Mouse (Mus musculus) naive thymus-derived CD4-positive, alpha-beta T cell, adult 2 months (primary cell): Measurements from ENCODE around the gene Enox1.

Experiments
- DNase-seq: peaks from one replicate; pipeline ENCODE4 v3.0.0-alpha.2; 2011; ENCODE audit warnings: low read depth

The Enox1 gene

DNA sequence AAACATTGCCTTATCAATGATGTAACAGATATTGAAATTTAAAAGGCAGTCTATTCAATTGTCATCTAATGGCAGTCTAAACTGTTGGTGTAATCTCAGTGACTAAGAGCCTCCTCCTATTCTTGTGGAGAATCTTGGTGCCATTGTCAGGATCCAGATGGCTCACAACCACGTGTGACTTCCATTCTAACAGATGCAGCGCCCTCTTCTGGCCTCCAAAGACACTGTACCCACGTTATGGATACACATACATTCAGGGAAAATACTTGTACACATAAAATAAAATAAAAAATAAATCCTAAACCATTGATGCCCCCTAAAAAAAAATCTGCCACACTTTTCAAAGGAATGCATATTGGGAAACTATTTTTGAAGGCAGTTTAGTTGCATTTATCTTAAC lies 216.6 kb downstream of the Enox1 start:
- no peak for DNase-seq

DNA sequence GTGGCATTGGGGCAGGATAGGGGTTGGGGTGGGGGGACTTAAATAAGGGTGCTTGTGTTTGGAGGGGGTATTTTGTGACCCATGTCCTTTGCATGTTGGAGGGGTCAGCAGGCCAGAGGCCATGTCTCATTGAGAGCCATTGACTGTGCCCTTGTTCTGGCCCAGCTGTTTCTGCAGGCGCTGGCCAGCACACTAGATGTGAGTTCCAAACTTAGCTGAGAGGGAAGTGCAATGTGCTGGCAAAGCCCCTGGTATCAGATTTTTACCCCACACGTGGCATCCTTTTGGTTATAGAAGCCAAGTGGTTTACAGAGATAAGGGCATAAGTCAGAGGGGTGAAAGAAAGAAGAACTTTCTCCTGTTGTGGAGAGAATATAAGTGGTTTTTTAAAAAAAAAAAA lies 218.5 kb downstream of the Enox1 start:
- no peak for DNase-seq

DNA sequence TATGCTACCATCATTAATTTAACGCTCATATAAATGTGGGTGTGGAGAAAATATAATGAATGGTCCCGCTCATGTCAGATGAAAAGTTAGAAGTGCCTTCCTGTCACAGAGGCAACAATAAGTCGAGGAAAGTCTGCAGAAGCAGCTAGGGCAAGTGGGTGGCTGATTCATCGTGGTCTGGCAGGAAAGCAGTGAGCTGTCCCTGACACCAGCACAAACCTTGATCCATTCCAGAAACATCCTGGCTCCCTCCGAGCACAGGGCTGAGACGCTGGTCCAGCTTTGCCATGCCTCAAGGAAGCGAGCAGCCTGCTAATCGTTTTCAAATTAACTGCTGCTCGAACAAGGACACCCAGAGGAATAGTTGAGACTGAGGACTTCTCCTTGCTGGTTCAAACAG lies 219.1 kb downstream of the Enox1 start:
- no peak for DNase-seq

DNA sequence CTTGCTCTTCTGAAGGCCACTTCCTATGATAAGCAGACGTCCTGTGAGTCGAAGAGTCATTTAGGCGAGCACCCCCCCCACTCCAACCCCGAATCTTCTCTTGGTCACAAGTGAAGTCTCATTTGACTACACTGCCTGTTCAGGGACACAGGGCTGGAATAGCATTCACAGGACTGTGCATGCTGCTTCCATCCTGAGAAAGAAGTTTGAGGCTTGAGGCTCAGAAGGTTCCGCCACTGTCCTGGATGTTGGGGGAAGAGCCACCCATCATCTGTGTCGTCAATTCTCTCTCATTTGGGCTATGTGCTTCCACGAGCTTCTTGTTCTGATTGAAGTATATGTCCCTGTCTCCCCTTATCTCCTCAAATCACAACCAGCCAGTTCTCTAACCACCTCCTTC lies 220.2 kb downstream of the Enox1 start:
- DNase-seq = no peak

DNA sequence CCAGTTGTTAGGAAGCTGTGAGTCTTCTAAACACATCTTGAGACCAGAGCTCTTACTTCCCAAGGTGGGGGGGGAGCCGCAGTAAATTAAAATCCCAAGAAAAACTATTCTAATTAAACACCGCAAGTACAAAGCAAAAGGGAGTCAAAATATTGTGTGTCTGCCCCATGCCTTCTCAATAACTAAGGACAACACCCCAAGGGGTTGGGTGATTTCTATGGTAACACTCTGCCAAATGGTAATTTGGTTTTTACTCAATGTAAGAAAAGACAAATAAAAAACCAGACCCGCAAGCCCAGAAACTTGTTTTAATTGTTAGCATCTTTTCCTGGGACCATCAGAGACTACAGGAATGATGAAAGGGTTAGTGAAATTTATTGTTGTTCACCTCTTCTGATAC lies 220.9 kb downstream of the Enox1 start:
- no peak for DNase-seq

DNA sequence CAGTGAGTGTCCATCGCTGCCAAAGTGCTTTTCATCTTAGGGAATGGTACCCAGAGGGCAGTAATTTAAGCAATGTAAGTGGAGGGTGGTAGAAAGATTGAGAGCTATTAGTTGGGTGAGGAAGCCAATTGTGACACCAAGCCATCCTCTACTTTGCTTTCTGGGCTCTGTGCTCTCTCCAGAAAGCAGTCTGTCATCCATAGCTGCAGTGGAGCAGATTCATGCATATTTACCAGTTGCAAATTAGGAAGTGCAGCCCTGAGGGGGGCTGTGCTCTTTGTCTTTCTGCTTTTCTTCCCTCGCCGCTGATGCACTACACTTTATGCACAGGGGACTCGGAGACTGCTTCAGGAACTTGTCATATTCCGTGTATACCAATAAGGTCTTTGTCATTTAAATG lies 221.3 kb downstream of the Enox1 start:
- DNase-seq = no peak

DNA sequence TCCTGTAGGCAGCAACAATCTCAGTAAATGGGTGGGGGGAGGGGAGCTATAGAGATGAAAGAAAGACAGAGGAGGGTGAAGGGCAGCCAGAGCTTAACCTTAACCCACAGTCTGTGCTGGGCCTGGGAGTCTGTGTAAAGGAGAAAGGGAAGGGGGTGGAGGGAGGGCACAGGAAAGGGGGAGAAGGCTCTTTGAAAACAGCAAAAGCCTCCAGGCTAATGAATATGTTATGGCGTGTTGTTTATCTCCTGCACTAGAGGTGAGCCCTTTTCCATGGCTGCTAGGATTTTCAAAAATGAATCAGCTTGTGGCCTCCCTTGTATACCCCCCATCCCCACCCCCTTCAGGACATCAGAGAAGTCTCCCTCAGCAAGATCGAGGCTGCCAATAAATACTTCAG lies 225.0 kb downstream of the Enox1 start:
- no peak for DNase-seq

DNA sequence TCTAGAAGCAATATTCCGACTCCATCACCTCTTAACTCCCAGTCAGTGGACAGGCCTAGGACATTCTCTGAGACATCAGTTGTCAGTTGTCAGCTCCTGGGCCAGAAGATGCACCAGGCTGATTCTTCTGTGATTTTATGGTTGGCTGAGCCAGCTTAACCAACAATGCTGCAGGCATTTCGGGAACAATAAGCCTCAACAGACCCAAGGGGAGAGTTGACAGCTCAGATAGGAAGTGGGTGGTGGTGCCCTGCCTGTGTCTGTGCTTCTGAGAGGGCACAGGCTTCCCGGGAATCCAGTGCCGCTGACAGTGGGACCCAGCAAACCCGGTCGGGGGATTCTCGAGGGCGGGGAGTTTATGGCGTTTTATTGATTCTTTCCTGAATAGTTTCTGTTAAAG lies 229.1 kb downstream of the Enox1 start:
- no peak for DNase-seq

DNA sequence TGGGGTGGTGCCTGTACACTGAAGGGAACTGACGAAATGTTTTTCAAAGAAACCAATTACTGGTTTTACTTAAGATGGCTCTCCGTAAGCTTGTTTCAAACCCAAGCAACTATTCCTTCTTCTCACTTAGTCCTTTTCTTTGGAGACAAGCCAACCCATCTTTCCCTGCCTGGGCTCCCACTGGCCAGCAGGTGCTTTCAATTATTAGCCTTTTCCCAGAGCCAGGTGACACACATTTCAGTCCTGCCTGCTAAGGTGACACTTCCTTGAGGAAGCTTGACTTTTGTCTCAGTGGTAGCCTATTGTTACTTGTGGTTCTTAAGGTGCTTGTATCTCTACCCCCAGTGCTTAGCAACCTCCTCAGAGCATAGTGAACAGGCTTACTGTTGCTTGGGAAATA lies 231.3 kb downstream of the Enox1 start:
- no peak for DNase-seq

DNA sequence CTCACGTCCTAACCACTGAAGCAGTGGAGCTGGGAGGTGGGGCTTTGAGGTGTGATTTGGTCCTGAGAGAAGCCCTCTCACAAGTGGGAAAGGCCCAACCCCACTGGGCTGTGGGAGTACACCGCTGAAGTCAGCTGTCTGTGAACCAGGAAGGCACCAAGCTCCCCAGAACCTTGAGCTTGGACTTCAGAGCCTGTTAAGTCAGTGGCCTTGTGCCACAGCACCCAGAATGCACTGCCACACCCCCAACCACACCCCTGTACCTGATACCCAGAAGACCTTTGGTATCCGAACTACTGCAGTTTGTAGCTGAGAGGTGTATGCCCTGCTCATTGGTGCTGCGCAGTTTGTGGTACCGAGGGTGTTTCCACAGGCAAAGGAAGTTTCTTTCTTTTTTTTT lies 232.7 kb downstream of the Enox1 start:
- no peak for DNase-seq

DNA sequence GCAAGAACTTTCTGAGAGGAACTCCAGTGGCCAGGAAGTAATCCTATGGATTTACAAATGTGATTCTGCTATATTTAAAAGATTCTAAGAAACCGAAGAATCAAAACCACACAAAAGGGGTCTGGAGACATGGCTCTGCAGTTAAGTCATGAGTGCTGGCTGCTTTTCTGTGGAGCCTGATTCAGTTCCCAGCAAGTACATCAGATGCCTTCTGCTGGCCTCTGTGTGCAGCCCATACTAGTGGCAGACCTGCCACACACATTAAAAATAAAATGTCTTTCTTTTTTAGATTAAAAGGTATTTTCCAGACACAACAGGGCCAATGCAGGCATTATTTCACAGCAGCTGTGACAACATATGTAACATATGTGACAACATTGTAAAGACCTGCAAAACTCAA lies 235.9 kb downstream of the Enox1 start:
- DNase-seq = no peak

DNA sequence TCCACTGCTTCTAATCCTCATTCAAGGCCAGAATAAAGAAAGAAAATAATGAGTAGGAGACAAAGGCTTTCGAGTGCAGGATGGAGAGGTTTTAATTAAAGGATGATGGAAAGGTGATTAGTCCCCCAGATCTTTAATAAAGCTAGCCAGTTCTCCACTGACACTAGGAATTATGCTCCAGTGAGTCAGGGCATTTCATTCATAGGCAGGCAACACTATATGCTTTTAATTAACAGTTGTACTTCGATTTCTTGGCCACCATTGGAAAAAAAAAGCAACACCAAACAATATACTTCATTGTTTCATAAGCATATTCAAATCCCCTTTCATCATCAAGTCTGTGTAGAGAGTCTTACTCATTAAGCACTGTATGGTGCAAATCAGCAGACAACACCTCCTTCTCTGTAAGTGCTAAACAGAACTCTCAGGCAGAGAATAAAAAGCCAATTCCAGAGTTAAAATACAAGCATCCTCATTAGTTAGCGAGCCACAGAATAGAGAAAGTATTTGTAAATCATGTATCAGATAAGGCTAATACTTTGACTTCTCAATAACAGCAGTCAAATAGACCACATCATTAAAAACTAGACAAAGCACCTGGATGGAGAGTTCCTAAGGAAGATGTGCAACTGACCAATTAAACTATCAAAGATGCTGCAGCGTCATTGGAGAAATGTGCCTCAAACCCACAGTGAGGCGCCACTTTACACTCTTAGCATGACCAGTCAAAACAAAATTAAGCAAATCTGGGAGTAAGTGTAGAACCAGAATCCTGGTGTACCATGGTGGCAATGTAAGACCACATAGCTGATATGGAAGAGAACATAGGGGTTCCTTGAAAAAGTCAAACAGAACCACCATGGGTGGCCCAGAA lies 249.9 kb downstream of the Enox1 start:
- no peak for DNase-seq

DNA sequence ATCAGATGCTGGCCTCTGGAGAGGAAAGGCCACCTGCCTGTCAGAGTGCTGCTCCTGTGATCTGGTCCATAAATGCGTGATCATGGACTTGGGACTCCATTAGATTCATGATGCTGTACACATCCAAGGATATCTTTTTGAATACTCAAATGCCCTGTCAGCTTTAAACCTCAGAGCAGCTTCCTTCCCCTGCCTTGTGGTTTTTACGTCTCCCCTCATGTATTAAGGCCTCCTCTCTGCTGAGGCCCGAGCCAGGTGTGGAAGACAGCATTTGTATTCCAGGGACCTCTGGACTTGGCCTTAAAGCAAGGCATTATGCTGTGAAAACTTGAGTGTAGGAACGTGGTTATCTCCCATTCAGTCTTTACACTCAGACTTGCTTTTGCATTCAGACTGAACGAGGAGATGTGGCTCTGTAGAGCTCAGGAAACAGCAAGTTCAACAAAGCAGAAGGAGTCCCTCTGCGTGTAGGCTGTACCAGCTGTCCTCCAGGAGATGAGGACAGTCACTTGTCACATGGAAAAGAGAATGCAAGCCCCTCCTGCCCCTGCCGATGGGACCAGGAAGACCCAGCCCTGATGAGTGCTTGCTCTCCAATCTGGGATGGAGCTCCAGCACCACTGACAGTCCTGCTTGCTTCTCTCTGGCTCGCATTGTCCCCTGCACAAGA lies 252.8 kb downstream of the Enox1 start:
- DNase-seq = no peak

DNA sequence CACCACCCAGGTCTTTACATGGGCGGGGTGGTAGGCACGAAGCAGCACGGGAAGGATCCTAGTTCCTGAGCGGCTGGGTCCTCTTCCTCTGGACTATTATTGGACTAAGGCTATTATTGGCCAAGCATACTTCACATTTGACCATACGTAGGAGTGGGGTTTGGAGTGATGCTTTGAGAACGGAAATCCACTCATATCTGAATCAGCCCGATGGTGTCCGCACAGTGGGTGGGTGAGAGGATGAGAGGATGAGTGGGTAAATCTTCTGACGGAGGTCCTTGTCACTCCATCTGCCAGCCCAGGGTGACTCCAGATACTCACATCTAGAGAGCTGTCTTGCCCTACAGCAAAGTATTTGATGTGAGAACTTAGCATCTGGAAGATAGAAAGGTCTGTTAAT lies 253.8 kb downstream of the Enox1 start:
- no peak for DNase-seq

DNA sequence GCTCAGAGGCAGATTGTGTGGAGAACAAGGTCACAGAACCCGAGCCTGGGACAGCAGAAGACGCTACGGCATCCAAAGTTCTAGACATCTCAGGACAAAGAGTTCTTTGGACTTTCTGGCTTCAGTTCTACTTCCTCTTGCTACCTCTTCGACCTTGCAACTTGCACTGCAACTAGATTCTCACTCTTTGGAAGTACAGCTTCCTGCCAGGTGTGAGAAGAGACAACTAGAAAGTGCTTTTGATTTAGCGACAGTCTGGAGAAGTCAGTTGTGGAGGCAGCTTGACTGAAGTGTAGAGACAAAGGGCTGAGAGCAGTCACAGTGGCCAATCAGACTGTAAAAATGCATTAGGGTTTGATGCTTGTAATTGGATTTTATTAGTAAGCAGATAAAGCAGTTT lies 256.5 kb downstream of the Enox1 start:
- no peak for DNase-seq

DNA sequence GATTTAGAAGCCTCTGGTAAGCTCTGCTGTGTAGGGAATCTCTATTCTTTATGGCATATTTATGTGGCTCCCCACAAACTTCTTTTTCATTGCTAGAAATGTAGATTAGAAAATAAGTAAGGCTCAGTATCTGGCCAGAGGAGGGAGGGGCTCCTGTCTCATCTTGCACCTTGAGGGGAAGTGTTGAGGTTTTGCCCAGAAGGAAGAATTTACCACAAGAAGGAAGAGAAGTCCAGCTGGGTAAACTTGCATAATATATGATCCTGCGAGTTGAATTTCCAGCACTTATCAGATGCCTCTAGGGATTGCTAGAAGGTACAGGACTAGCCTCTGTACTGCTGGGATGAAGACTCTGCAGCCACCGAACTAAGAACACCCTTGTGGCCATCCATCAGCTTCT lies 259.8 kb downstream of the Enox1 start:
- no peak for DNase-seq

DNA sequence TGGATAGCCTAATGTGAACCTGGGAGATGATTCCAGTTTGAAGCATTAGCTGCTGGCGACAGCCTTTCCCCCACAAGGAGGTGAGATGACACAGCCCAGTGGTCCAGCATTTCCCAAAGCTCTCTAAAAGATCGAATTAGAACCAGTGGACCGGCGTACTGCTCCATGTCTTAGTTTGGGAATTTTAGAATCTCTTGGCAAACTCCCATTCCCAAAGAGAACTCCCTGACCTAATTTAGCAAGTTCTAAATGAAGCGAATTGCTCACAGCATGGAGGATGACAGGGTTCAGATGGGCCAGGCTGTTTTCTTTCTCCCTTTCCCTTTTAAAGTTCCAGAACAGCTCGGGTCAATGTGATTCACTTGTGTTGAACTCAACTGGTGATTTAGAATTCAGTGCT lies 264.5 kb downstream of the Enox1 start:
- no peak for DNase-seq

DNA sequence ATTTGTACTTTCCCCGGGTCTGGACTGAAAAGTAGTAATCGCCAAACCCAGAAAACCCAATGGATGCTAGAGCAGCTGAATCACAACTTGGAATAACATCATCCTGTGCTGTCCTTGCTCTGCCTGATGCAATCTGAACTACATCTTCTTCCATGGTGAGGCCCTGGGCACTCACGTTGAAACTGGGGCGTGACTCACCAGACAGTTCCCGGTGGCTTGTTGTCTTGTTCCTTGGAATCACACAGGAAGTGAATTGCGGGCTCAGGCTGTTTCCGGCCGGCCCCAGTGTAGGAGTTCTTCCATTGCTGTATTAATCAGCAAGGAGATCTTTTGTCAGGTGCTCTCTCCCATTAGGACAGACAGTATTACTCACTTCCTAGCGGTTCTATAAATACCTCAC lies 266.6 kb downstream of the Enox1 start:
- no peak for DNase-seq

DNA sequence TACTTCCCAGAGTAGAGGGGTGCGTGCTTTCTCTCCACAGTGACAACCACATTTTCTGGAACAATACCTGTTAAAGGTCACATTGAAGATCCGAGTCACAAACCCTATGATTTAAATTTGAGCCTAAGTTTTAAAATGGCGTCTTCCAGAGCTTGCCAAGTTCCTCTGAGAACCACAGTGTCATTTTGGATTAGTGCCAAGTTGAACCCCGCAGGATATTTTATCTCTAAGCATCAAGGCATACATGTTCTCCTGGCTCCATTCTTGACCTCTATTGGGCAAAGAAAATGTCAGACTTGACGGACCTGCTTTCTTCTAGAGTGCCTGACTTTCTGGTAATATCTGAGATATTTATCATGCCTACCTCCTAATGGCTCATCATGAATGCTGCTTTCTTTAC lies 282.9 kb downstream of the Enox1 start:
- DNase-seq = no peak

DNA sequence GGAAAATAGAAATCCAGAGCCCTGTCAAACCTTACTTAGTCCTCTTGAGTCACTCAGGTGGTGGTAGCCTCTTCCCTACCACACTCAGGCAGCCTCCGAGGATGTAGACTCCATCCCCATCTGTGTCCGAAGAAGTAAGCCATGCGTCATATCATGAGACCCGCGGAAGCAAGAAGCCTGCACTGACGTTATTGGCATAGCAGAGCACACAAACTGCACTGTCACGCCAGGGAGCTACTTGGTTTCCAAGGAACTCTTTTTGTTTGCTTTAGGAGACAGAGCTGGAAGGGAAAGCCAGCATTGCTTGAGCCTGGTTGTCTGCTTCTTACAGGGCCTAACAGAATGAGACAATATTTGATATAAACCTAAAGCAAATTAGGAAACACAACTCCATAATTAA lies 284.2 kb downstream of the Enox1 start:
- no peak for DNase-seq

DNA sequence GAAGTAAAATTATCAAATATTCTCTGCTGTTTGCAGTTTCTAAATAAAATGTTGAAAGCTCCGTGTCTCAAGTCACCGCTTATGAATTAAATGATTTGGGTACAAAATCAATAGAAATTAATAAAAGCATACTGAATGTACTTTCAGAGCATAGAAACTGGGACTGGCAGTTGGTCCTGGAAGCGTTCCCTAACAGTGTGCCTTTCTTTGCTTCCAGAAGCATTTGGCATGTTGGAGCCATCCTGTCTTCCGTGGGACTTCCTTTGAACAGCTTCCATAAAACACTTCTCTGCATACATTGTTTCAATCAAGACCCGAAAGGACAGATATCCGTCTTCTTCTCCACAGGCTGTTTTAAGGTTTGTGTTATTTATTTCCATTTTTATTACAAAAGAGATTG lies 285.0 kb downstream of the Enox1 start:
- no peak for DNase-seq

DNA sequence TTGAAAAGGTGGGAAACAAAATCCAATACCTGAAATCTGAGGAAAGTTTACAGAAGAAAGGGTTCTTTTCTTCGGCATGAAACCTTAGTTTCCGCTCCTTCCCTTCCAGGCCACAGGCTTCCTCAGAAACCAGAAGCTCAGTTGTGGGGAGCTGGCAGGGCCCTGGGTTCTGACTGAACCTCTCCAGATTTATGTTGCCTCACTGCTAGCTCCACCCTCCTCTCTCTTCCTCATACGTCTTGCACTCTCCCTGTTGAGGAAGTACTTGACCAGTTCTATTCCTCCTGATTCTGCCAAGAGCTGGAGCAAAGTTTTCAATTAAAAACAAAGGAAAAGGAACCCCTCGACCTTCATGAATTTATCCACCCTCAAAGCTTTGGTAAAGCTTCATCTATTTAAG lies 291.4 kb downstream of the Enox1 start:
- no peak for DNase-seq

DNA sequence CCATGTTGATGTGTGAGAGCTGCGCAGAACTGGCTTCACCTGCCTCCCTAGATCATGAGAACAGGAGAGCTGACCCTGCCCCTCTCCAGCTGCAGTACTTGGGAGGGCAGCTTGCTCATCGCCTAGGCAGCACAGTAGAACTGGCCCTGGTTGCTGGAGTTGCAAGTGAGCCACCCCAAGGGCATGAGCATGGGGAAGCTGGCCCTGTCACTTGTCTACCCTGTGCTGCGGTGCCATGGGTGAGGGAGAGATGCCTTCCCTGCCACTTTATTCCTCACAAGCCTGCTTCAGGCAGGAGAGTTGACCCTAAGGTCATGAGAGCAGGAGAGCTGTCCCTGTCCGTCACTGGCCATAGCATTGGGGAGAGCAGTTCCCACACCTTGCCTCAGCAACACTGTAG lies 295.4 kb downstream of the Enox1 start:
- no peak for DNase-seq

DNA sequence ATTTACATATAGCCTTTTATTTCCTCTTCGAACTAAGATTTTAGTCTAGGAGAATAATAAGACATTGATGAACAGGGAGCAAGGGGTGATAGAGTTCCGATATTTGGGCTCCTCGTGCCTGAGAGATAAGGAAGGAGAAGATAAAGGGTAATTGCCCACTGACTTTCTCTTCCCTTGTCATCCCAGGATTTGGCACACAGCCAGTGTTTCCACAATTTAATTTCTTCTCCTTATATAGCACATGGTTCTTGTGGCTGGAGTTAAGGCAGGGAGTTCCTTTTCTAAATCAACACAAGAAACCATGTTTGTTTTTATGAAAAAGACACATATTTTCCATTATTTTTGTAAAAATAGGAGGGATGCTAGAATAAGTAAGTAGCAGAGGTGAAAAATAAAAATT lies 299.5 kb downstream of the Enox1 start:
- no peak for DNase-seq
